Mouse (Mus musculus): ENCODE results near the gene Ckb. TPM values are rescaled to one million over a fixed set of nuclear protein-coding genes. Genes with fewer than 3 reads are reported as not detected.

Ckb gene
- polyA plus RNA-seq, 1 experiment from 2014 or later, result 1,552 TPM

DNA sequence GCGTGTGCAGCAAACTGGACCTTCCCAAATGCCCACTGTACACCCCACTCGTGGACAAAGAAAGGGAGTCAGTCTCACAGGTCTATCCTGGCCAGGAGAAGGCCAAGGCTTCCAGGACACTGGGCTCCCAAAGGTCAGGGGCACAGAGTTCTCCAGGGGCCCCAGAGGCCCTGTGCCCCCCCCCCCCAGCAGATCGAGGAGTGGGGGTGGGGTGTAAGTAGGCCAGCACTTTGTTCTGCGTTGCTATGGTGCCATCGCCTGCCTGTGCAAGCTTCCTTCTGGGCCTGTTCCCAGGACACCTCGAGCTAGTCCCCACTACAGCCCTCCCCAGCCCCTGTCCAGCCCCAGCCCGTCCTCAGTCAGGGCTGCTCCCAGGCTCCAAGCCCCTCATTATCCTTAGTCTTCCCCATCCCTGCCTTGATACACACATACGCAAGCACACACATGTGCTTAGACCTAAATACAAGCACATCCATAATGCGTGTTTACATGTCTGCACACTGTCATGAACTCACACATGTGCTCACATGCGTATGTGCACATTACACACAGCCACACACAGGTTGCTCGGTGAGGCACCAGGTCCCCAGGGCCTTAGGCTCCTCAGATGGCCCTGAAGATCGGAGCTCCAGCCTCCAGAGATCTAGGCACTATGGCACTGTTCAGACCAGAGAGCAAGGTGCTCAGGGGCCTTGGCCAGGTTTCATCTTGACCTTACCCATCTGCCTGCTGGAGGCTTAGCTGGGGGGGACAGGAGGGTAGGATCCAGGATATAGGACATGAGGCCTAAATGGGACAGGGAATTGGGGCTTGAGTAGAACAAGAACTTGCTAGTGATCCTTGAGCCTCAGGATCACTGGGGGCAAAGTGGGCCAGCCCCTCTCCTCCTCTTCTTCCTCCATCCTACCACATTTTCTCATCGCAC is 23.0 kb upstream of the Ckb start:
- Histone ChIP-seq H3K4me1 (ENCODE audit: control insufficient read depth, insufficient read depth, low read length) (peaks cover 45% of the 10 kb centered on the region), H3K4me3 (ENCODE audit: low read depth, low read length) (no peak overlapping the region), H3K4me2 (ENCODE audit: low read length) (peak overlapping the region; percentile 42), H3K9ac (ENCODE audit: low read length) (peak overlapping the region; percentile 52), H3K36me3 (ENCODE audit: control insufficient read depth, insufficient read depth, low read length) (no peaks in the 10 kb centered on the region), H3K27me3 (replicated peaks; ENCODE audit: control insufficient read depth, insufficient read depth, low read length) (no peaks in the 10 kb centered on the region), H3K9me3 (replicated peaks; ENCODE audit: control insufficient read depth, low read length) (no peaks in the 10 kb centered on the region), H3K27ac (ENCODE audit: low read depth, low read length) (peak overlapping the region; percentile 96)
- 34% methylated on average over 10 of the region's 13 CpGs for WGBS
- DNase-seq (ENCODE audit: low spot score) (peak; percentile 76), ATAC-seq (peak; percentile 50)

DNA sequence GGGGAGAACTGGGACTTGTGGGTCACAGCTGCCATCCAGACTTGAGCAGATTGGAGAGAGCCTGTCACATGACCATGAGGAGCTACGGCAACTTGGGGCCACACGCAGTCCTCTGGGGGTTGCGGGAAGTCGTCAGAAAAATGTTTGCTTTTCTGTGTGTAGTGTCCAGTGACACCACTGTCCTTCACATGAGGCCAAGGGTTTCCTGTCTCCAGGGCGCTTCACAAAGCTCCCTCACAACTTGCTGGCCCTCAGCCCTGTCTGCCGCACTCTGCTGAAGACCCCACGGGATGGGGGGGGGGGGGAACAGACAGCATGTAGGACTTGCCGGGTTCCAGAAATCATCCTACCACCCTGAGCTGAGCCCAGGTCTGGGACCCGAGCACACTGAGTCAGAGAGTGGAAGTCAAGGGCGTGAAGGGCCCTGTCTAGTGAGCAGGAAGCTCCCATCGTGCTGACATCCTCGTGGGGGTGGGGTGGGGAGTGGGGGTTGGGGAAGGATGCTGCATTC is 22.2 kb upstream of the Ckb start:
- 3% methylated on average over 12 of the region's 12 CpGs for WGBS
- H3K4me3 ChIP-seq (ENCODE audit: low read depth, low read length), result no peak overlapping the region
- peaks cover 45% of the 10 kb centered on the region for H3K4me1 ChIP-seq (ENCODE audit: control insufficient read depth, insufficient read depth, low read length)
- H3K27me3 ChIP-seq (replicated peaks; ENCODE audit: control insufficient read depth, insufficient read depth, low read length), result no peaks in the 10 kb centered on the region
- H3K36me3 ChIP-seq (ENCODE audit: control insufficient read depth, insufficient read depth, low read length), result no peaks in the 10 kb centered on the region
- no peaks in the 10 kb centered on the region for H3K9me3 ChIP-seq (replicated peaks; ENCODE audit: control insufficient read depth, low read length)
- peak; percentile 10 for ATAC-seq
- peak overlapping the region; percentile 42 for H3K4me2 ChIP-seq (ENCODE audit: low read length)
- H3K27ac ChIP-seq (ENCODE audit: low read depth, low read length), result peak overlapping the region; percentile 96
- H3K9ac ChIP-seq (ENCODE audit: low read length), result peak overlapping the region; percentile 52
- DNase-seq (ENCODE audit: low spot score), result no peak

GRCm38 (mm10) chr12:111693341-111694270 is 21.5 kb upstream of the Ckb start:
- 3% methylated on average over 18 of the region's 18 CpGs for WGBS
- peak; percentile 86 for ATAC-seq
- H3K27me3 ChIP-seq (replicated peaks; ENCODE audit: control insufficient read depth, insufficient read depth, low read length), result no peaks in the 10 kb centered on the region
- peaks cover 45% of the 10 kb centered on the region for H3K4me1 ChIP-seq (ENCODE audit: control insufficient read depth, insufficient read depth, low read length)
- no peaks in the 10 kb centered on the region for H3K36me3 ChIP-seq (ENCODE audit: control insufficient read depth, insufficient read depth, low read length)
- no peak overlapping the region for H3K4me3 ChIP-seq (ENCODE audit: low read depth, low read length)
- no peaks in the 10 kb centered on the region for H3K9me3 ChIP-seq (replicated peaks; ENCODE audit: control insufficient read depth, low read length)
- peak overlapping the region; percentile 52; the same call in 1 of the 2 replicates for H3K9ac ChIP-seq (ENCODE audit: low read length)
- H3K4me2 ChIP-seq (ENCODE audit: low read length), result peak overlapping the region; percentile 42
- H3K27ac ChIP-seq (ENCODE audit: low read depth, low read length), result peak overlapping the region; percentile 96
- DNase-seq (ENCODE audit: low spot score), result peak; percentile 96

GRCm38 (mm10) chr12:111692899-111693298 is 20.8 kb upstream of the Ckb start:
- Histone ChIP-seq H3K27me3 (replicated peaks; ENCODE audit: control insufficient read depth, insufficient read depth, low read length) (no peaks in the 10 kb centered on the region), H3K4me2 (ENCODE audit: low read length) (0 out of 2 replicates have a peak overlapping the region, but pooled peaks have one; percentile 12), H3K9me3 (replicated peaks; ENCODE audit: control insufficient read depth, low read length) (no peaks in the 10 kb centered on the region), H3K9ac (ENCODE audit: low read length) (0 out of 2 replicates have a peak overlapping the region, but pooled peaks have one; percentile 8), H3K4me1 (ENCODE audit: control insufficient read depth, insufficient read depth, low read length) (peaks cover 51% of the 10 kb centered on the region), H3K4me3 (ENCODE audit: low read depth, low read length) (no peak overlapping the region), H3K36me3 (ENCODE audit: control insufficient read depth, insufficient read depth, low read length) (no peaks in the 10 kb centered on the region), H3K27ac (ENCODE audit: low read depth, low read length) (peak overlapping the region; percentile 96)
- DNase-seq (ENCODE audit: low spot score) (no peak), ATAC-seq (no peak)
- 61% methylated on average over 5 of the region's 5 CpGs for WGBS

- H3K4me1 ChIP-seq (ENCODE audit: control insufficient read depth, insufficient read depth, low read length), result peaks cover 64% of the 10 kb centered on the region
- no peaks in the 10 kb centered on the region for H3K36me3 ChIP-seq (ENCODE audit: control insufficient read depth, insufficient read depth, low read length)
- H3K27me3 ChIP-seq (replicated peaks; ENCODE audit: control insufficient read depth, insufficient read depth, low read length), result no peaks in the 10 kb centered on the region
- H3K27ac ChIP-seq (ENCODE audit: low read depth, low read length), result peak overlapping the region; percentile 96
- ATAC-seq (no peak), DNase-seq (ENCODE audit: low spot score) (peak; percentile 55)
- 8% methylated on average over 5 of the region's 5 CpGs for WGBS
- no peak overlapping the region for H3K4me2 ChIP-seq (ENCODE audit: low read length)
- no peak overlapping the region for H3K4me3 ChIP-seq (ENCODE audit: low read depth, low read length)
- H3K9me3 ChIP-seq (replicated peaks; ENCODE audit: control insufficient read depth, low read length), result no peaks in the 10 kb centered on the region
- peak overlapping the region; percentile 40; the same call in 1 of the 2 replicates for H3K9ac ChIP-seq (ENCODE audit: low read length)
These were observed 19.3 kb upstream of the Ckb start for GRCm38 (mm10) chr12:111691346-111691872.

- Histone ChIP-seq H3K27ac (ENCODE audit: low read depth, low read length) (no peak overlapping the region), H3K9ac (ENCODE audit: low read length) (no peak overlapping the region), H3K9me3 (replicated peaks; ENCODE audit: control insufficient read depth, low read length) (no peaks in the 10 kb centered on the region), H3K4me2 (ENCODE audit: low read length) (no peak overlapping the region), H3K4me1 (ENCODE audit: control insufficient read depth, insufficient read depth, low read length) (peaks cover 46% of the 10 kb centered on the region), H3K4me3 (ENCODE audit: low read depth, low read length) (no peak overlapping the region), H3K36me3 (ENCODE audit: control insufficient read depth, insufficient read depth, low read length) (no peaks in the 10 kb centered on the region), H3K27me3 (replicated peaks; ENCODE audit: control insufficient read depth, insufficient read depth, low read length) (no peaks in the 10 kb centered on the region)
- DNase-seq (ENCODE audit: low spot score), result no peak
- WGBS, result 75% methylated on average over 11 of the region's 11 CpGs
- no peak for ATAC-seq
These were observed 17.3 kb upstream of the Ckb start for GRCm38 (mm10) chr12:111689426-111689825.

DNA sequence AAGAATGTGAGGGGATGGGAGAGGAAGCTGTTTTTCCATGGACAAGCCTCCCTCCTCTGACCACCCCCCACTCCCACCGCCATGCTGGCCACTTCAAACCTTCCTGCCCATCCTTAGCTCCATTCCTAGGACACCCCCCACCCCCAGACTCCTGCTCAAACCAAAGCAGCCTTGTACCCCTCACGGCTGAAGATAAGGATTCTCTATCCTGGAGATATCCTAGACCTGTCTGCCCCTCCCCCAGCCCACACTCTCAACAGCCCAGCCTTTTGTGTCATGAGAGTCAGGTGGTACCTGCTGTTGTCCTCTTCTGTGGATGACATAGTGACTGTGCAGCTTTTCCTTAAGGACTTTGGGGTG is 15.9 kb upstream of the Ckb start:
- H3K27ac ChIP-seq (ENCODE audit: low read depth, low read length), result peak overlapping the region; percentile 88
- peaks cover 33% of the 10 kb centered on the region for H3K4me1 ChIP-seq (ENCODE audit: control insufficient read depth, insufficient read depth, low read length)
- H3K4me3 ChIP-seq (ENCODE audit: low read depth, low read length), result no peak overlapping the region
- WGBS, result 31% methylated on average over 2 of the region's 2 CpGs
- peaks cover 7% of the 10 kb centered on the region; the same call in 1 of the 2 replicates for H3K36me3 ChIP-seq (ENCODE audit: control insufficient read depth, insufficient read depth, low read length)
- DNase-seq (ENCODE audit: low spot score), result no peak
- H3K9ac ChIP-seq (ENCODE audit: low read length), result no peak overlapping the region
- H3K4me2 ChIP-seq (ENCODE audit: low read length), result no peak overlapping the region
- no peak for ATAC-seq
- H3K9me3 ChIP-seq (replicated peaks; ENCODE audit: control insufficient read depth, low read length), result no peaks in the 10 kb centered on the region
- no peaks in the 10 kb centered on the region for H3K27me3 ChIP-seq (replicated peaks; ENCODE audit: control insufficient read depth, insufficient read depth, low read length)

GRCm38 (mm10) chr12:111687350-111688068 is 15.4 kb upstream of the Ckb start:
- no peaks in the 10 kb centered on the region for H3K27me3 ChIP-seq (replicated peaks; ENCODE audit: control insufficient read depth, insufficient read depth, low read length)
- H3K4me1 ChIP-seq (ENCODE audit: control insufficient read depth, insufficient read depth, low read length), result peaks cover 28% of the 10 kb centered on the region
- DNase-seq (ENCODE audit: low spot score) (peak; percentile 81), ATAC-seq (peak; percentile 82)
- peaks cover 12% of the 10 kb centered on the region for H3K36me3 ChIP-seq (ENCODE audit: control insufficient read depth, insufficient read depth, low read length)
- no peaks in the 10 kb centered on the region for H3K9me3 ChIP-seq (replicated peaks; ENCODE audit: control insufficient read depth, low read length)
- H3K9ac ChIP-seq (ENCODE audit: low read length), result peak overlapping the region; percentile 38; the same call in 1 of the 2 replicates
- H3K4me3 ChIP-seq (ENCODE audit: low read depth, low read length), result no peak overlapping the region
- H3K4me2 ChIP-seq (ENCODE audit: low read length), result peak overlapping the region; percentile 21; the same call in 1 of the 2 replicates
- H3K27ac ChIP-seq (ENCODE audit: low read depth, low read length), result peak overlapping the region; percentile 88
- 7% methylated on average over 14 of the region's 14 CpGs for WGBS
